8 mouse cellular contexts compared by ENCODE assay signal in genomic region chr19:42752363-42752931, GRCm38 (mm10). TPM values are rescaled to one million over a fixed set of nuclear protein-coding genes. Genes with fewer than 3 reads are reported as not detected.
A peak's percentile ranks its signal among the peaks of the same experiment; 100 is the strongest.
DNase-seq lines count a peak whose midpoint lies in the region; ATAC-seq and TF ChIP-seq lines count a peak whose summit lies in the region.

TSS of gene Pyroxd2 (minus strand) at chr19:42752775.

- peak within 1 kb of the TSS; percentile 75 for H3K4me2 ChIP-seq in heart, embryonic 13.5 days

- H3K4me3 ChIP-seq in ES-Bruce4 (ENCODE audit: low read depth, low read length), result peak within 1 kb of the TSS; percentile 63
- peak within 1 kb of the TSS; percentile 55 for H3K4me3 ChIP-seq in heart, embryonic 13.5 days
- peak within 1 kb of the TSS; percentile 72 for H3K4me3 ChIP-seq in liver, adult 2 months (ENCODE audit: insufficient read depth, low read depth, low read length)

- WGBS in heart, embryonic 13.5 days, result 3% methylated on average over 22 of the region's 22 CpGs
- WGBS in liver, adult 2 months, result under 1% methylated on average over 22 of the region's 22 CpGs

- DNase-seq in c-Kit-positive CD71-positive TER-119-negative erythroid progenitor cells, embryonic 14.5 days (ENCODE audit: low read depth), result peak; percentile 74
- DNase-seq in fibroblast of lung, adult 2 months (ENCODE audit: low read depth), result peak; percentile 54
- peak; percentile 95 for DNase-seq in kidney, postnatal 10 days
- peak; percentile 83 for DNase-seq in liver, adult 2 months (ENCODE audit: extremely low read depth, low read depth, low spot score)
- DNase-seq in monocyte, adult 2 months (ENCODE audit: low read depth in 1 of 2, low spot score in 2 of 2), result peak; percentile 35 to 45
- DNase-seq in spleen, postnatal 4 days (ENCODE audit: low spot score in 2 of 2), result peak; percentile 72 to 79

- peak; percentile 70 for ATAC-seq in heart, embryonic 13.5 days (ENCODE audit: extremely low read depth, insufficient number of reproducible peaks, low FRiP score, low TSS enrichment)

- no peaks in the 10 kb centered on the region for H3K27me3 ChIP-seq in ES-Bruce4 (ENCODE audit: control insufficient read depth, insufficient read depth, low read length, poor library complexity, severe bottlenecking)
- H3K27me3 ChIP-seq in heart, embryonic 13.5 days (replicated peaks), result no peaks in the 10 kb centered on the region
- no peaks in the 10 kb centered on the region for H3K27me3 ChIP-seq in liver, adult 2 months (ENCODE audit: control insufficient read depth, insufficient read depth, low read length)

- no peaks in the 10 kb centered on the region for H3K9me3 ChIP-seq in ES-Bruce4 (replicated peaks; ENCODE audit: control insufficient read depth, insufficient read depth, low read length, poor library complexity, severe bottlenecking)
- no peaks in the 10 kb centered on the region for H3K9me3 ChIP-seq in heart, embryonic 13.5 days

- H3K4me1 ChIP-seq in ES-Bruce4 (ENCODE audit: control insufficient read depth, insufficient read depth, low read length), result no peaks in the 10 kb centered on the region
- H3K4me1 ChIP-seq in heart, embryonic 13.5 days, result peaks cover 64% of the 10 kb centered on the region
- H3K4me1 ChIP-seq in liver, adult 2 months (ENCODE audit: control insufficient read depth, insufficient read depth, low read length), result peaks cover 6% of the 10 kb centered on the region

- no peaks in the 10 kb centered on the region for H3K79me2 ChIP-seq in liver, adult 2 months (ENCODE audit: control insufficient read depth, insufficient read depth, low read length)

- no peak within 1 kb of the TSS for H3K27ac ChIP-seq in ES-Bruce4 (ENCODE audit: insufficient read depth, low read length)
- peak within 1 kb of the TSS; percentile 97 for H3K27ac ChIP-seq in heart, embryonic 13.5 days (replicated peaks)
- peak within 1 kb of the TSS; percentile 82 for H3K27ac ChIP-seq in liver, adult 2 months (replicated peaks; ENCODE audit: insufficient read depth, low read depth, low read length)

- H3K9ac ChIP-seq in ES-Bruce4 (ENCODE audit: low read depth, poor library complexity, severe bottlenecking), result peak within 1 kb of the TSS; percentile 73
- peak within 1 kb of the TSS; percentile 88 for H3K9ac ChIP-seq in heart, embryonic 13.5 days
- H3K9ac ChIP-seq in liver, adult 2 months (ENCODE audit: low read depth, low read length), result peak within 1 kb of the TSS; percentile 80

- TF ChIP-seq EP300 in ES-Bruce4 (IDR thresholded peaks at IDR 0.05; ENCODE audit: insufficient read depth, low read depth, low read length), result no peak

- no peak for TF ChIP-seq POLR2A in ES-Bruce4 (IDR thresholded peaks at IDR 0.05; ENCODE audit: insufficient read depth, low read length)
- TF ChIP-seq POLR2A in liver, adult 2 months (IDR thresholded peaks at IDR 0.05; ENCODE audit: extremely low read depth, insufficient read depth, low read length), result 0 out of 2 replicates have a peak, but pooled peaks have one; percentile 16

- H3K36me3 ChIP-seq in ES-Bruce4 (ENCODE audit: control insufficient read depth, insufficient read depth, low read length, poor library complexity, severe bottlenecking), result no peaks in the 10 kb centered on the region
- H3K36me3 ChIP-seq in heart, embryonic 13.5 days, result no peaks in the 10 kb centered on the region
- H3K36me3 ChIP-seq in liver, adult 2 months (ENCODE audit: control insufficient read depth, insufficient read depth, low read length), result no peaks in the 10 kb centered on the region

- no peak for TF ChIP-seq CTCF in ES-Bruce4 (IDR thresholded peaks at IDR 0.05; ENCODE audit: low read depth, low read length)
- no peak for TF ChIP-seq CTCF in liver, adult 2 months (IDR thresholded peaks at IDR 0.05; ENCODE audit: low read depth, low read length)

RNA-seq across cellular contexts. Expression of gene Pyroxd2, which starts in this region (rescaled TPM):
- polyA plus RNA-seq in ES-Bruce4 (2011; ENCODE audit: insufficient read depth, insufficient read length, low read depth, missing spikeins), result 0.27 and 0.81 TPM in 2 replicates
- 4.2 and 4.8 TPM in 2 replicates for polyA plus RNA-seq in heart, embryonic 13.5 days (2015; fragmentation: Nextera tagmentation; extraction: Ambion mirVana)
- total RNA-seq in liver, adult 2 months (2014; rRNA removed), result 6.6 and 9.2 TPM in 2 replicates
- polyA plus RNA-seq in liver, adult 2 months (2012; rRNA removed), result 14.8 and 18.3 TPM in 2 replicates

Comparison
In these comparisons a context has a peak if more than half of its experiments do, and no peak if none do; other contexts are left out.
1. DNase-seq: peak in every context shown above with its lines; median percentile 95 in kidney, postnatal 10 days; 83 in liver, adult 2 months; 76 in spleen, postnatal 4 days; 74 in c-Kit-positive CD71-positive TER-119-negative erythroid progenitor cells, embryonic 14.5 days; 54 in fibroblast of lung, adult 2 months; 40 in monocyte, adult 2 months.